Mouse (Mus musculus): Measurements from ENCODE around the gene Ocm.

GRCm38 (mm10) chr5:144071249-144071648, 44.8 kb upstream of the Ocm start:
- TF ChIP-seq HCFC1 (IDR thresholded peaks at IDR 0.05; ENCODE audit: low read depth, low read length) (no peak), NRF1 (IDR thresholded peaks at IDR 0.05; ENCODE audit: low read depth, low read length) (no peak), USF1 (IDR thresholded peaks at IDR 0.05; ENCODE audit: low read depth, low read length) (no peak), ELF1 (IDR thresholded peaks at IDR 0.05; ENCODE audit: low read depth, low read length) (no peak)

Measured in CH12.LX (cell line).